Mouse (Mus musculus): ENCODE data around the gene Trim11. TPM values are rescaled to one million over a fixed set of nuclear protein-coding genes. Genes with fewer than 3 reads are reported as not detected.
A peak's percentile ranks its signal among the peaks of the same experiment; 100 is the strongest.

The Trim11 gene
- 20.4 and 23.9 TPM in 2 replicates for polyA plus RNA-seq (2015; fragmentation: Nextera tagmentation; extraction: Ambion mirVana)

GRCm38 (mm10) chr11:58978027-58978705 lies at the start of gene Trim11:
TSS of gene Trim11 (plus strand) at chr11:58978093.
- Histone ChIP-seq H3K4me1 (peaks cover 42% of the 10 kb centered on the region), H3K4me2 (peak within 1 kb of the TSS; percentile 98), H3K4me3 (peak within 1 kb of the TSS; percentile 98), H3K27me3 (no peaks in the 10 kb centered on the region), H3K27ac (peak within 1 kb of the TSS; percentile 84), H3K9ac (peak within 1 kb of the TSS; percentile 95), H3K36me3 (peaks cover 17% of the 10 kb centered on the region), H3K9me3 (no peaks in the 10 kb centered on the region)
- ATAC-seq (ENCODE audit: insufficient number of reproducible peaks, low FRiP score, low TSS enrichment, low read depth), result peak; percentile 54; the same call in 1 of the 2 replicates
- WGBS, result under 1% methylated on average over 64 of the region's 64 CpGs

GRCm38 (mm10) chr11:58929055-58929454 lies 48.8 kb upstream of the Trim11 start:
- H3K9me3 ChIP-seq, result no peaks in the 10 kb centered on the region
- H3K4me2 ChIP-seq, result no peak overlapping the region
- WGBS, result 75% methylated on average over 4 of the region's 4 CpGs
- H3K4me1 ChIP-seq, result 0 out of 2 replicates have a peak, but pooled peaks cover 4% of the 10 kb centered on the region
- no peak for ATAC-seq (ENCODE audit: insufficient number of reproducible peaks, low FRiP score, low TSS enrichment, low read depth)
- H3K27me3 ChIP-seq, result no peaks in the 10 kb centered on the region
- no peak overlapping the region for H3K4me3 ChIP-seq
- no peak overlapping the region for H3K9ac ChIP-seq
- peaks cover 34% of the 10 kb centered on the region for H3K36me3 ChIP-seq
- no peak overlapping the region for H3K27ac ChIP-seq

GRCm38 (mm10) chr11:58929641-58930040 lies 48.3 kb upstream of the Trim11 start:
- no peak overlapping the region for H3K27ac ChIP-seq
- H3K4me1 ChIP-seq, result 0 out of 2 replicates have a peak, but pooled peaks cover 4% of the 10 kb centered on the region
- no peak overlapping the region for H3K4me3 ChIP-seq
- H3K27me3 ChIP-seq, result no peaks in the 10 kb centered on the region
- H3K9me3 ChIP-seq, result no peaks in the 10 kb centered on the region
- ATAC-seq (ENCODE audit: insufficient number of reproducible peaks, low FRiP score, low TSS enrichment, low read depth), result no peak
- H3K36me3 ChIP-seq, result peaks cover 39% of the 10 kb centered on the region
- H3K4me2 ChIP-seq, result no peak overlapping the region
- 52% methylated on average over 3 of the region's 3 CpGs for WGBS
- H3K9ac ChIP-seq, result no peak overlapping the region

GRCm38 (mm10) chr11:58930254-58930653 lies 47.6 kb upstream of the Trim11 start:
- H3K4me2 ChIP-seq, result no peak overlapping the region
- no peak for ATAC-seq (ENCODE audit: insufficient number of reproducible peaks, low FRiP score, low TSS enrichment, low read depth)
- 0 out of 2 replicates have a peak, but pooled peaks cover 4% of the 10 kb centered on the region for H3K4me1 ChIP-seq
- H3K27ac ChIP-seq, result no peak overlapping the region
- H3K27me3 ChIP-seq, result no peaks in the 10 kb centered on the region
- 90% methylated on average over 3 of the region's 3 CpGs for WGBS
- no peak overlapping the region for H3K9ac ChIP-seq
- H3K9me3 ChIP-seq, result no peaks in the 10 kb centered on the region
- no peak overlapping the region for H3K4me3 ChIP-seq
- peaks cover 39% of the 10 kb centered on the region for H3K36me3 ChIP-seq

- 72% methylated on average over 4 of the region's 4 CpGs for WGBS
- peaks cover 50% of the 10 kb centered on the region for H3K36me3 ChIP-seq
- no peak overlapping the region for H3K4me2 ChIP-seq
- H3K27ac ChIP-seq, result no peak overlapping the region
- no peak for ATAC-seq (ENCODE audit: insufficient number of reproducible peaks, low FRiP score, low TSS enrichment, low read depth)
- H3K9ac ChIP-seq, result no peak overlapping the region
- no peaks in the 10 kb centered on the region for H3K27me3 ChIP-seq
- H3K4me1 ChIP-seq, result peaks cover 6% of the 10 kb centered on the region
- no peak overlapping the region for H3K4me3 ChIP-seq
- H3K9me3 ChIP-seq, result no peaks in the 10 kb centered on the region
These were observed 46.3 kb upstream of the Trim11 start for GRCm38 (mm10) chr11:58931576-58931975.

- no peaks in the 10 kb centered on the region for H3K9me3 ChIP-seq
- H3K27ac ChIP-seq, result peak overlapping the region; percentile 97
- peak overlapping the region; percentile 93 for H3K4me3 ChIP-seq
- H3K27me3 ChIP-seq, result no peaks in the 10 kb centered on the region
- peak overlapping the region; percentile 78 for H3K4me2 ChIP-seq
- H3K4me1 ChIP-seq, result peaks cover 18% of the 10 kb centered on the region
- WGBS, result 1% methylated on average over 13 of the region's 13 CpGs
- peak overlapping the region; percentile 96 for H3K9ac ChIP-seq
- ATAC-seq (ENCODE audit: insufficient number of reproducible peaks, low FRiP score, low TSS enrichment, low read depth), result no peak
- peaks cover 32% of the 10 kb centered on the region for H3K36me3 ChIP-seq
These were observed 40.0 kb upstream of the Trim11 start for GRCm38 (mm10) chr11:58937909-58938308.

GRCm38 (mm10) chr11:58938322-58939087 lies 39.4 kb upstream of the Trim11 start, which contains the start of gene Rnf187:
TSS of gene Rnf187 (minus strand) at chr11:58938916.
- Histone ChIP-seq H3K9ac (peak within 1 kb of the TSS; percentile 96), H3K4me2 (peak within 1 kb of the TSS; percentile 78), H3K27ac (peak within 1 kb of the TSS; percentile 97), H3K9me3 (no peaks in the 10 kb centered on the region), H3K4me1 (peaks cover 18% of the 10 kb centered on the region), H3K4me3 (peak within 1 kb of the TSS; percentile 93), H3K36me3 (peaks cover 26% of the 10 kb centered on the region), H3K27me3 (no peaks in the 10 kb centered on the region)
- peak; percentile 95 for ATAC-seq (ENCODE audit: insufficient number of reproducible peaks, low FRiP score, low TSS enrichment, low read depth)
- under 1% methylated on average over 93 of the region's 95 CpGs for WGBS

- Histone ChIP-seq H3K36me3 (peaks cover 21% of the 10 kb centered on the region), H3K9ac (peak overlapping the region; percentile 23; the same call in 1 of the 2 replicates), H3K27ac (peak overlapping the region; percentile 97), H3K4me3 (peak overlapping the region; percentile 93), H3K4me1 (peaks cover 18% of the 10 kb centered on the region), H3K27me3 (no peaks in the 10 kb centered on the region), H3K9me3 (no peaks in the 10 kb centered on the region), H3K4me2 (peak overlapping the region; percentile 78)
- ATAC-seq (ENCODE audit: insufficient number of reproducible peaks, low FRiP score, low TSS enrichment, low read depth), result no peak
- 18% methylated on average over 6 of the region's 6 CpGs for WGBS
These were observed 38.8 kb upstream of the Trim11 start for GRCm38 (mm10) chr11:58939088-58939439.

GRCm38 (mm10) chr11:58944136-58944535 lies 33.8 kb upstream of the Trim11 start:
- ATAC-seq (ENCODE audit: insufficient number of reproducible peaks, low FRiP score, low TSS enrichment, low read depth), result no peak
- Histone ChIP-seq H3K4me1 (peaks cover 9% of the 10 kb centered on the region; the same call in 1 of the 2 replicates), H3K4me3 (no peak overlapping the region), H3K4me2 (no peak overlapping the region), H3K9ac (no peak overlapping the region), H3K9me3 (no peaks in the 10 kb centered on the region), H3K36me3 (no peaks in the 10 kb centered on the region), H3K27me3 (peaks cover 4% of the 10 kb centered on the region), H3K27ac (no peak overlapping the region)
- 60% methylated on average over 5 of the region's 5 CpGs for WGBS

GRCm38 (mm10) chr11:58947306-58947705 lies 30.6 kb upstream of the Trim11 start:
- Histone ChIP-seq H3K9ac (no peak overlapping the region), H3K36me3 (no peaks in the 10 kb centered on the region), H3K4me2 (no peak overlapping the region; the same call in 1 of the 2 replicates), H3K9me3 (no peaks in the 10 kb centered on the region), H3K4me3 (no peak overlapping the region), H3K27me3 (peaks cover 11% of the 10 kb centered on the region), H3K27ac (no peak overlapping the region), H3K4me1 (peaks cover 14% of the 10 kb centered on the region; the same call in 1 of the 2 replicates)
- no peak for ATAC-seq (ENCODE audit: insufficient number of reproducible peaks, low FRiP score, low TSS enrichment, low read depth)
- 72% methylated on average over 3 of the region's 3 CpGs for WGBS

GRCm38 (mm10) chr11:58947798-58948528 lies 29.9 kb upstream of the Trim11 start:
- ATAC-seq (ENCODE audit: insufficient number of reproducible peaks, low FRiP score, low TSS enrichment, low read depth), result no peak
- Histone ChIP-seq H3K4me3 (peak overlapping the region; percentile 45), H3K27me3 (peaks cover 11% of the 10 kb centered on the region), H3K36me3 (no peaks in the 10 kb centered on the region), H3K27ac (peak overlapping the region; percentile 88), H3K9ac (no peak overlapping the region), H3K4me2 (peak overlapping the region; percentile 69), H3K9me3 (no peaks in the 10 kb centered on the region), H3K4me1 (peaks cover 15% of the 10 kb centered on the region)
- WGBS, result 14% methylated on average over 23 of the region's 23 CpGs

Measured in limb, embryonic 15.5 days (tissue).